ENCODE assay signal across 19 mouse cellular contexts in the genomic region with DNA sequence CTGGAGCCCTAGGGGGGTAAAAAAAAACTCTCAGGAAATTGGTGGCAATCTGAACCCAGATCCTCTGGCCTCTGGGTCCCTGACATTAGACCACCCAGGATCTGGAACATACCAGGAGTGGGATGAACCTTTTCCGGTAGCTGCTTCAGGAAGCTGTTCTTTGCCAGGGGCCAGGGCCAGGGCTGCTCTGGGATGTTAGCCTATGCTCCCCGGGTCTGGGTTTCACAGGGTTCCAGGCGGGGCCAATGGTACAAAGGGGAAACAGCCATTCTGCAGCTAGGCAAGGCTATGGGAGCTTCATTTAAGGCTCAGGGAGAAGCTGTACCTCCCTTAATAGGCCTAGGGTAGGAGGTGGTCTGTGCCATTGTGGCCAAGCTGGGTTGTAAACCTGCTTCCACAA. TPM values are rescaled to one million over a fixed set of nuclear protein-coding genes. Genes with fewer than 3 reads are reported as not detected.
DNase-seq lines count a peak whose midpoint lies in the region; ATAC-seq lines count a peak whose summit lies in the region.
"Had no signal": no experiment of that assay in that cellular context is flagged by ENCODE, and none has a peak within 500 bp of the region (broad histone marks: within the 10 kb centered on the region; RNA-seq: fewer than 3 reads in every experiment).

No protein-coding gene starts in this region.

- no peak overlapping the region for H3K4me2 ChIP-seq in forebrain, embryonic 13.5 days
- no peak overlapping the region for H3K4me2 ChIP-seq in embryonic facial prominence, embryonic 13.5 days
- no peak overlapping the region for H3K4me2 ChIP-seq in heart, embryonic 12.5 days
- H3K4me2 ChIP-seq: hindbrain, embryonic 15.5 days had no signal

- H3K4me1 ChIP-seq in forebrain, embryonic 10.5 days: peaks cover 28% of the 10 kb centered on the region
- H3K4me1 ChIP-seq in forebrain, embryonic 13.5 days: 0 out of 2 replicates have a peak, but pooled peaks cover 5% of the 10 kb centered on the region
- H3K4me1 ChIP-seq in embryonic facial prominence, embryonic 13.5 days: peaks cover 39% of the 10 kb centered on the region
- peaks cover 49% of the 10 kb centered on the region for H3K4me1 ChIP-seq in limb, embryonic 10.5 days
- peaks cover 17% of the 10 kb centered on the region; the same call in 1 of the 2 replicates for H3K4me1 ChIP-seq in heart, embryonic 12.5 days (replicated peaks)

- H3K9ac ChIP-seq in forebrain, embryonic 13.5 days: no peak overlapping the region
- peak overlapping the region; percentile 36; the same call in 1 of the 2 replicates for H3K9ac ChIP-seq in embryonic facial prominence, embryonic 13.5 days
- no peak overlapping the region for H3K9ac ChIP-seq in heart, embryonic 12.5 days
- H3K9ac ChIP-seq: hindbrain, embryonic 15.5 days had no signal

- H3K4me3 ChIP-seq in forebrain, embryonic 10.5 days: no peak overlapping the region
- no peak overlapping the region for H3K4me3 ChIP-seq in forebrain, embryonic 13.5 days
- H3K4me3 ChIP-seq in embryonic facial prominence, embryonic 13.5 days: no peak overlapping the region
- H3K4me3 ChIP-seq in limb, embryonic 10.5 days: no peak overlapping the region
- H3K4me3 ChIP-seq in heart, embryonic 12.5 days: no peak overlapping the region
- H3K4me3 ChIP-seq: erythroblast, embryonic 14.5 days; gastrocnemius, adult 2 months; hindbrain, embryonic 15.5 days; midbrain, embryonic 10.5 days had no signal

- no peaks in the 10 kb centered on the region; the same call in 1 of the 2 replicates for H3K9me3 ChIP-seq in forebrain, embryonic 10.5 days
- H3K9me3 ChIP-seq in forebrain, embryonic 13.5 days (replicated peaks): no peaks in the 10 kb centered on the region
- no peaks in the 10 kb centered on the region for H3K9me3 ChIP-seq in embryonic facial prominence, embryonic 13.5 days
- H3K9me3 ChIP-seq in limb, embryonic 10.5 days (replicated peaks): no peaks in the 10 kb centered on the region
- no peaks in the 10 kb centered on the region for H3K9me3 ChIP-seq in heart, embryonic 12.5 days (replicated peaks)
- H3K9me3 ChIP-seq: hindbrain, embryonic 15.5 days; midbrain, embryonic 10.5 days had no signal

- no peaks in the 10 kb centered on the region for H3K36me3 ChIP-seq in forebrain, embryonic 10.5 days (replicated peaks)
- H3K36me3 ChIP-seq in forebrain, embryonic 13.5 days (ENCODE audit: poor library complexity, severe bottlenecking): no peaks in the 10 kb centered on the region
- no peaks in the 10 kb centered on the region for H3K36me3 ChIP-seq in embryonic facial prominence, embryonic 13.5 days
- H3K36me3 ChIP-seq in limb, embryonic 10.5 days: no peaks in the 10 kb centered on the region
- H3K36me3 ChIP-seq in heart, embryonic 12.5 days: no peaks in the 10 kb centered on the region
- H3K36me3 ChIP-seq: hindbrain, embryonic 15.5 days; midbrain, embryonic 10.5 days had no signal

- DNase-seq in forebrain, embryonic 10.5 days (ENCODE audit: extremely low spot score, low spot score): no peak
- DNase-seq in limb, embryonic 10.5 days (ENCODE audit: low spot score): no peak
- DNase-seq in right cerebral cortex, postnatal 36 days (ENCODE audit: low spot score in 2 of 2): no peak
- no peak for DNase-seq in adrenal gland, adult (ENCODE audit: inconsistent age in 2 of 2, low spot score in 1 of 2)
- DNase-seq: adrenal gland, postnatal 25 days; cerebellum, adult 9-10 months; gastrocnemius, adult 2 months; heart, postnatal 4 days; kidney, postnatal 25 days had no signal

- 0 out of 2 replicates have a peak overlapping the region, but pooled peaks have one; percentile 12 for H3K27ac ChIP-seq in forebrain, embryonic 10.5 days
- H3K27ac ChIP-seq in forebrain, embryonic 13.5 days: no peak overlapping the region
- H3K27ac ChIP-seq in embryonic facial prominence, embryonic 13.5 days: peak overlapping the region; percentile 24; the same call in 1 of the 2 replicates
- peak overlapping the region; percentile 78 for H3K27ac ChIP-seq in limb, embryonic 10.5 days
- H3K27ac ChIP-seq in heart, embryonic 12.5 days (ENCODE audit: poor library complexity, severe bottlenecking): no peak overlapping the region
- H3K27ac ChIP-seq: gastrocnemius, adult 2 months; hindbrain, embryonic 15.5 days; midbrain, embryonic 10.5 days; stomach, postnatal 0 days had no signal

- ATAC-seq in forebrain, embryonic 13.5 days: no peak
- ATAC-seq in embryonic facial prominence, embryonic 13.5 days (ENCODE audit: insufficient number of reproducible peaks, insufficient read depth, low FRiP score, low TSS enrichment, low read depth): no peak
- no peak for ATAC-seq in heart, embryonic 12.5 days (ENCODE audit: insufficient number of reproducible peaks, low FRiP score)
- ATAC-seq: CD4-positive, CD25-positive, alpha-beta regulatory T cell, adult 4 months; forebrain, embryonic 14.5 days; lung, postnatal 0 days had no signal

- WGBS in forebrain, embryonic 10.5 days: 54% methylated on average over 3 of the region's 3 CpGs
- WGBS in forebrain, embryonic 13.5 days: 73% methylated on average over 3 of the region's 3 CpGs
- WGBS in embryonic facial prominence, embryonic 13.5 days: 17% methylated on average over 3 of the region's 3 CpGs
- 34% methylated on average over 3 of the region's 3 CpGs for WGBS in limb, embryonic 10.5 days
- 65% methylated on average over 3 of the region's 3 CpGs for WGBS in heart, embryonic 12.5 days

- H3K27me3 ChIP-seq in forebrain, embryonic 10.5 days (ENCODE audit: poor library complexity, severe bottlenecking): peaks cover 32% of the 10 kb centered on the region
- no peaks in the 10 kb centered on the region for H3K27me3 ChIP-seq in forebrain, embryonic 13.5 days
- H3K27me3 ChIP-seq in embryonic facial prominence, embryonic 13.5 days: no peaks in the 10 kb centered on the region
- H3K27me3 ChIP-seq in limb, embryonic 10.5 days (ENCODE audit: low read depth, poor library complexity, severe bottlenecking): no peaks in the 10 kb centered on the region
- no peaks in the 10 kb centered on the region for H3K27me3 ChIP-seq in heart, embryonic 12.5 days (replicated peaks)
- H3K27me3 ChIP-seq: hindbrain, embryonic 15.5 days had no signal

RNA-seq across cellular contexts. Expression of gene Spsb1, which starts 9.9 kb away (rescaled TPM):
- polyA plus RNA-seq in forebrain, embryonic 10.5 days (2016; fragmentation: Nextera tagmentation; extraction: Ambion mirVana): 9.0 and 11.2 TPM in 2 replicates
- polyA plus RNA-seq in forebrain, embryonic 13.5 days (2015; fragmentation: Nextera tagmentation; extraction: Ambion mirVana): 4.5 and 5.1 TPM in 2 replicates
- polyA plus RNA-seq in embryonic facial prominence, embryonic 13.5 days (2015; fragmentation: Nextera tagmentation; extraction: Ambion mirVana): 12.2 and 13.5 TPM in 2 replicates
- 13.7 and 18.8 TPM in 2 replicates for polyA plus RNA-seq in limb, embryonic 10.5 days (2016; fragmentation: Nextera tagmentation; extraction: Ambion mirVana)
- 5.4 and 5.7 TPM in 2 replicates for polyA plus RNA-seq in heart, embryonic 12.5 days (2016; fragmentation: Nextera tagmentation; extraction: Ambion mirVana)
- polyA plus RNA-seq: erythroblast, embryonic 14.5 days had no signal

RNA-seq across cellular contexts. Expression of gene H6pd, which starts 44.1 kb away (rescaled TPM):
- 3.0 TPM in 2 replicates for polyA plus RNA-seq in forebrain, embryonic 10.5 days (2016; fragmentation: Nextera tagmentation; extraction: Ambion mirVana)
- polyA plus RNA-seq in forebrain, embryonic 13.5 days (2015; fragmentation: Nextera tagmentation; extraction: Ambion mirVana): 0.98 and 1.4 TPM in 2 replicates
- polyA plus RNA-seq in embryonic facial prominence, embryonic 13.5 days (2015; fragmentation: Nextera tagmentation; extraction: Ambion mirVana): 7.0 and 8.0 TPM in 2 replicates
- 4.5 and 5.6 TPM in 2 replicates for polyA plus RNA-seq in limb, embryonic 10.5 days (2016; fragmentation: Nextera tagmentation; extraction: Ambion mirVana)
- polyA plus RNA-seq in heart, embryonic 12.5 days (2016; fragmentation: Nextera tagmentation; extraction: Ambion mirVana): 11.4 and 12.7 TPM in 2 replicates

Comparison
In these comparisons a context has a peak if more than half of its experiments do, and no peak if none do; other contexts are left out.
1. H3K27ac ChIP-seq: peak in forebrain, embryonic 10.5 days (single experiment), embryonic facial prominence, embryonic 13.5 days (single experiment) and limb, embryonic 10.5 days (single experiment); none in forebrain, embryonic 13.5 days (single experiment) and heart, embryonic 12.5 days (single experiment).